8 mouse cellular contexts compared by ENCODE assay signal in the genomic region with DNA sequence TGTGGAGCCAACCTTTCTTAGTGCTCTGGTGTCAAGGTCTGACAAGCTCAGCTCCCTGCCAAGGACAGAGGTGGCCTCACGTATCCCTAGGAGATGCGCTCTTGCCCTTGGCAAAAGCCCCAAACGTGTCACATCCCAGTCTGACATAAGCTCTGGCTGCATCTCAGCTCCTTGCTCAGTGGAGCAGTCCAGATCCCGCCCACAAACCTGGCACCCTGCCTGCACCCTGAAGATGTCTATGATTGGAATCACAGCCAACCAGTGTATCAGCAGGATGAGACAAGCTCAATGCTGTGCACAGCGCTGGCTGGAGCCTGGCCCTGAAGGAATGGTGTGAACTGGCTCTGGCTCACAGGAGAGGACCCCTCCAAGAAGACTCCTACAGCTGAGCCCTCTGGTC. TPM values are rescaled to one million over a fixed set of nuclear protein-coding genes. Genes with fewer than 3 reads are reported as not detected.
A peak's percentile ranks its signal among the peaks of the same experiment; 100 is the strongest.
DNase-seq lines count a peak whose midpoint lies in the region; ATAC-seq lines count a peak whose summit lies in the region.

No protein-coding gene starts in this region.

- DNase-seq in midbrain, embryonic 14.5 days = peak; percentile 45
- peak; percentile 83 for DNase-seq in cerebellum, adult 9-10 months
- peak; percentile 69 to 77 for DNase-seq in heart, adult 18-20 months
- DNase-seq in kidney, postnatal 25 days = peak; percentile 94 to 95
- DNase-seq in testis, postnatal 14 days (ENCODE audit: low spot score) = peak; percentile 81
- no peak for DNase-seq in c-Kit-positive CD71-positive TER-119-positive erythroid progenitor cells, embryonic 14.5 days (ENCODE audit: low spot score)

- no peak; the same call in 1 of the 2 replicates for ATAC-seq in midbrain, embryonic 14.5 days (ENCODE audit: low FRiP score, low TSS enrichment)
- no peak; the same call in 1 of the 2 replicates for ATAC-seq in midbrain, embryonic 15.5 days (replicated peaks)
- peak; percentile 90 for ATAC-seq in lung, embryonic 16.5 days (ENCODE audit: low read depth)

- no peaks in the 10 kb centered on the region for H3K27me3 ChIP-seq in midbrain, embryonic 14.5 days (ENCODE audit: control insufficient read depth, insufficient read depth, low read length)
- H3K27me3 ChIP-seq in midbrain, embryonic 15.5 days (replicated peaks) = no peaks in the 10 kb centered on the region
- H3K27me3 ChIP-seq in lung, embryonic 16.5 days (ENCODE audit: control insufficient read depth, insufficient read depth, low read depth, low read length) = no peaks in the 10 kb centered on the region

- no peak overlapping the region for H3K4me3 ChIP-seq in midbrain, embryonic 14.5 days (replicated peaks; ENCODE audit: low read depth, low read length)
- H3K4me3 ChIP-seq in midbrain, embryonic 15.5 days = no peak overlapping the region
- no peak overlapping the region for H3K4me3 ChIP-seq in lung, embryonic 16.5 days (ENCODE audit: low read length)

- 70% methylated on average over 5 of the region's 5 CpGs for WGBS in midbrain, embryonic 14.5 days
- 61% methylated on average over 5 of the region's 5 CpGs for whole genome bisulfite sequencing in midbrain, embryonic 15.5 days
- 37% methylated on average over 5 of the region's 5 CpGs for WGBS in lung, embryonic 16.5 days

- H3K4me1 ChIP-seq in midbrain, embryonic 14.5 days (ENCODE audit: control insufficient read depth, insufficient read depth, low read length) = no peaks in the 10 kb centered on the region
- no peaks in the 10 kb centered on the region for H3K4me1 ChIP-seq in midbrain, embryonic 15.5 days
- peaks cover 9% of the 10 kb centered on the region for H3K4me1 ChIP-seq in lung, embryonic 16.5 days (replicated peaks; ENCODE audit: control insufficient read depth, insufficient read depth, low read length)

- H3K9me3 ChIP-seq in midbrain, embryonic 14.5 days (ENCODE audit: control insufficient read depth, low read length) = no peaks in the 10 kb centered on the region
- H3K9me3 ChIP-seq in midbrain, embryonic 15.5 days = no peaks in the 10 kb centered on the region
- H3K9me3 ChIP-seq in lung, embryonic 16.5 days (ENCODE audit: control insufficient read depth, low read length) = no peaks in the 10 kb centered on the region

- H3K9ac ChIP-seq in midbrain, embryonic 14.5 days (replicated peaks; ENCODE audit: low read length) = no peak overlapping the region
- H3K9ac ChIP-seq in midbrain, embryonic 15.5 days = no peak overlapping the region
- H3K9ac ChIP-seq in lung, embryonic 16.5 days (ENCODE audit: low read length) = no peak overlapping the region

- no peak overlapping the region for H3K27ac ChIP-seq in midbrain, embryonic 14.5 days (replicated peaks; ENCODE audit: low read depth, low read length)
- no peak overlapping the region for H3K27ac ChIP-seq in midbrain, embryonic 15.5 days
- H3K27ac ChIP-seq in lung, embryonic 16.5 days (ENCODE audit: low read length) = no peak overlapping the region

- no peaks in the 10 kb centered on the region for H3K36me3 ChIP-seq in midbrain, embryonic 14.5 days (ENCODE audit: control insufficient read depth, insufficient read depth, low read length)
- H3K36me3 ChIP-seq in midbrain, embryonic 15.5 days (replicated peaks) = no peaks in the 10 kb centered on the region
- H3K36me3 ChIP-seq in lung, embryonic 16.5 days (ENCODE audit: control insufficient read depth, insufficient read depth, low read length) = no peaks in the 10 kb centered on the region

- H3K4me2 ChIP-seq in midbrain, embryonic 14.5 days (ENCODE audit: low read length) = no peak overlapping the region
- H3K4me2 ChIP-seq in midbrain, embryonic 15.5 days = no peak overlapping the region
- no peak overlapping the region for H3K4me2 ChIP-seq in lung, embryonic 16.5 days (ENCODE audit: low read depth, low read length)

RNA-seq across cellular contexts. Expression of gene Slc26a9, which starts 6.6 kb away (rescaled TPM):
- polyA plus RNA-seq in midbrain, embryonic 14.5 days (2014; fragmentation: Nextera tagmentation; extraction: Ambion mirVana) = 0.04 and 0.13 TPM in 2 replicates
- polyA plus RNA-seq in midbrain, embryonic 15.5 days (2015; fragmentation: Nextera tagmentation; extraction: Ambion mirVana) = 0.05 and 0.08 TPM in 2 replicates
- under 1 TPM in 1 of 2 experiments, not detected in 1; 0.15 TPM for total RNA-seq in heart, adult 18-20 months (2021)
- polyA plus RNA-seq in lung, embryonic 16.5 days (2015; fragmentation: Nextera tagmentation; extraction: Ambion mirVana) = 8.9 and 10.1 TPM in 2 replicates

RNA-seq across cellular contexts. Expression of gene Rab7b, which starts 48.8 kb away (rescaled TPM):
- polyA plus RNA-seq in midbrain, embryonic 14.5 days (2014; fragmentation: Nextera tagmentation; extraction: Ambion mirVana) = 0.12 and 1.6 TPM in 2 replicates
- 1.1 and 1.2 TPM in 2 replicates for polyA plus RNA-seq in midbrain, embryonic 15.5 days (2015; fragmentation: Nextera tagmentation; extraction: Ambion mirVana)
- 1 to 10 TPM; 2.9 to 3.4 TPM for total RNA-seq in heart, adult 18-20 months (2021)
- polyA plus RNA-seq in lung, embryonic 16.5 days (2015; fragmentation: Nextera tagmentation; extraction: Ambion mirVana) = 2.3 and 2.6 TPM in 2 replicates

RNA-seq across cellular contexts. Expression of gene Pm20d1, which starts 59.9 kb away (rescaled TPM):
- 0.09 and 0.20 TPM in 2 replicates for polyA plus RNA-seq in midbrain, embryonic 14.5 days (2014; fragmentation: Nextera tagmentation; extraction: Ambion mirVana)
- 0.22 and 0.29 TPM in 2 replicates for polyA plus RNA-seq in midbrain, embryonic 15.5 days (2015; fragmentation: Nextera tagmentation; extraction: Ambion mirVana)
- total RNA-seq in heart, adult 18-20 months (2021) = 1 to 10 TPM; 7.4 to 9.1 TPM
- 0.68 and 0.70 TPM in 2 replicates for polyA plus RNA-seq in lung, embryonic 16.5 days (2015; fragmentation: Nextera tagmentation; extraction: Ambion mirVana)
